Mouse (Mus musculus) lung, embryonic 15.5 days (tissue): Measurements from ENCODE around the gene Pnp2. TPM values are rescaled to one million over a fixed set of nuclear protein-coding genes. Genes with fewer than 3 reads are reported as not detected.

Source experiments
- ATAC-seq: fragments of 200-750 bp; cut with Nextera tagmentation; 2 replicates; pipeline ENCODE4 v1.8.0; 2017; ENCODE audit warnings: moderate number of reproducible peaks, borderline replicate concordance; ENCODE audit not compliant: low FRiP score, low TSS enrichment; ENCODE audit errors: extremely low read depth
- H3K27ac ChIP-seq: fragments of 300-500 bp; sonication (generic); 2 replicates; pipeline ENCODE4 v1.5.1; 2015; ENCODE audit warnings: moderate library complexity, mild to moderate bottlenecking, inconsistent platforms
- H3K27me3 ChIP-seq: fragments of 300-500 bp; sonication (generic); 2 replicates; pipeline ENCODE4 v1.6.1; 2015; ENCODE audit warnings: inconsistent platforms
- H3K36me3 ChIP-seq: fragments of 300-500 bp; sonication (generic); 2 replicates; pipeline ENCODE4 v1.6.1; 2015; ENCODE audit warnings: inconsistent platforms
- H3K4me1 ChIP-seq: fragments of 300-500 bp; sonication (generic); 2 replicates; pipeline ENCODE4 v1.6.1; 2015; ENCODE audit warnings: inconsistent platforms
- H3K4me2 ChIP-seq: fragments of 300-500 bp; sonication (generic); 2 replicates; pipeline ENCODE4 v1.6.1; 2015; ENCODE audit warnings: inconsistent platforms, mild to moderate bottlenecking, moderate library complexity
- H3K4me3 ChIP-seq: fragments of 300-500 bp; sonication (generic); 2 replicates; pipeline ENCODE4 v1.5.1; 2015; ENCODE audit warnings: mild to moderate bottlenecking, inconsistent platforms
- H3K9ac ChIP-seq: fragments of 300-500 bp; sonication (generic); 2 replicates; pipeline ENCODE4 v1.6.1; 2015; ENCODE audit warnings: inconsistent platforms
- H3K9me3 ChIP-seq: fragments of 300-500 bp; sonication (generic); 2 replicates; pipeline ENCODE4 v1.6.1; 2016; ENCODE audit warnings: inconsistent platforms
- WGBS: fragments of 180-500 bp; shearing (Covaris S2); methylation state at CpG from one replicate; pipeline ENCODE4 v1.1.7; 2015; 5-methylcytosine and 5-hydroxymethylcytosine counted together
- polyA plus RNA-seq: library from polyadenylated mRNA; unstranded; fragments of >200 nt; fragmentation: Nextera tagmentation; extraction: Ambion mirVana; gene quantifications from 2 replicates; pipeline ENCODE4 v1.2.1, GENCODE M21; 2015

Pnp2 gene
- polyA plus RNA-seq, 1 experiment from 2014 or later, result 0.76 TPM

DNA sequence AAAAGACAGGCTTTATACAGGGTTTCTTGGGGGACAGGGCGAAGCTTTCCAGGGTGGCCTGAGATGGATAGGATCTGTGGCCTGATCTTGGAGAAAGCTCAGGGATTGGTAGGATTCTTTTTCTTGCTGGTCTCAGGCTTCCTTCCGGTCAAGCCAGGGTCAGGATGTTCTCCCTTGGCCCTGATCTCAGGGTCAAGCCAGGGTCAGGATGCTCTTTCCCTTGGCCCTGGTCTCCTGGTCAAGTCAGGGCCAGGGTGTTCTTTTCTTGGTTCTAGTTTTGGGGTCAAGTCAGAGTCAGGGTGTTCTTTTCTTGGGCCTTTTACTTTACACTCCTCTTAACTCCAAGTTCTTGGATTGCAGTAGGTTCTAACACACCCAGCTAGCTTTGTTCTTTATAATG, 31.9 kb downstream of the Pnp2 start:
- Histone ChIP-seq H3K27ac (no peak overlapping the region), H3K4me2 (no peak overlapping the region), H3K9ac (no peak overlapping the region), H3K4me3 (no peak overlapping the region), H3K36me3 (no peaks in the 10 kb centered on the region), H3K27me3 (no peaks in the 10 kb centered on the region), H3K9me3 (no peaks in the 10 kb centered on the region), H3K4me1 (no peaks in the 10 kb centered on the region)
- no peak for ATAC-seq
- 84% methylated on average over 2 of the region's 2 CpGs for WGBS

DNA sequence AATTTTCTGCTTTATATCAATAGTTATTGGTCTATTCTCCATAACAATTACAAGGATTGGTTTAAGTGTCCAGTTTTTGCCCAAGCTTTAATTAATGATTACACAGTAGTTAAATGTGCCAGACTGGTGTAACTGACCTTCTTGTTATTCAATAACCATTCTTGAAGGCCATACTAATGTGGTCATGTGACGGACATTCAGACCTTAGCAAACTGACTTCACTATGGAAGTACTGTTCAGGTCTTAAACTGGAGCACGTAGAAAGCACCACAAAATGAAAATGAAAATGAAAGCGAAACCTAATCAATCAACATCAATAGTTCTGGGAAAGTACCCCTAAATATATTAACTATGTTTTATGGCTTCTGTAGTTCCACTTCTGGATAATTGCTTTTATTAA, 35.2 kb downstream of the Pnp2 start:
- WGBS, result 75% methylated on average over 3 of the region's 3 CpGs
- no peak overlapping the region for H3K4me3 ChIP-seq
- no peaks in the 10 kb centered on the region for H3K4me1 ChIP-seq
- no peaks in the 10 kb centered on the region for H3K27me3 ChIP-seq
- H3K27ac ChIP-seq, result no peak overlapping the region
- H3K36me3 ChIP-seq, result no peaks in the 10 kb centered on the region
- no peak for ATAC-seq
- no peak overlapping the region for H3K4me2 ChIP-seq
- no peaks in the 10 kb centered on the region for H3K9me3 ChIP-seq
- no peak overlapping the region for H3K9ac ChIP-seq

DNA sequence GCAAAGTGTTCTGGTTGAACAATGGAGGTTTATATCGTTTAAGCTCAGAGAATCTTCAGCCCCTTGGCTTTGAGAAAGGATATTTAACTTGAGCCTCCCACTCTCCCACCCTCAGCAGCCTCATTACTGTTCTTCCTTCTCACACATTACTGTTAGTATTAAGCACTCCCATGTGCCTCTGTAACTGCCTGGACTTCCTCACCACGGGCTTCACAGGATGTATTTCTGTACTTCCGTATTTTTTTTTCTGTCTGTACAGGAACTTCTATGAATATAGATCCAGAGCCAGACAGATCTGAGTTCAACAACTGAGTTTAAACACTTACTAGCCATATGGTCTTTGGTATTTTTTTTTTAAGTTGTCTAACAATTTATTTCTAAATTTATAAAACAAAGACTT, 41.3 kb downstream of the Pnp2 start:
- no peaks in the 10 kb centered on the region for H3K36me3 ChIP-seq
- no peaks in the 10 kb centered on the region for H3K27me3 ChIP-seq
- ATAC-seq, result no peak
- 49% methylated on average over 3 of the region's 3 CpGs for WGBS
- H3K4me2 ChIP-seq, result no peak overlapping the region
- H3K4me3 ChIP-seq, result no peak overlapping the region
- 0 out of 2 replicates have a peak overlapping the region, but pooled peaks have one; percentile 37 for H3K27ac ChIP-seq
- H3K9ac ChIP-seq, result no peak overlapping the region
- no peaks in the 10 kb centered on the region for H3K9me3 ChIP-seq
- H3K4me1 ChIP-seq, result peaks cover 4% of the 10 kb centered on the region; the same call in 1 of the 2 replicates

DNA sequence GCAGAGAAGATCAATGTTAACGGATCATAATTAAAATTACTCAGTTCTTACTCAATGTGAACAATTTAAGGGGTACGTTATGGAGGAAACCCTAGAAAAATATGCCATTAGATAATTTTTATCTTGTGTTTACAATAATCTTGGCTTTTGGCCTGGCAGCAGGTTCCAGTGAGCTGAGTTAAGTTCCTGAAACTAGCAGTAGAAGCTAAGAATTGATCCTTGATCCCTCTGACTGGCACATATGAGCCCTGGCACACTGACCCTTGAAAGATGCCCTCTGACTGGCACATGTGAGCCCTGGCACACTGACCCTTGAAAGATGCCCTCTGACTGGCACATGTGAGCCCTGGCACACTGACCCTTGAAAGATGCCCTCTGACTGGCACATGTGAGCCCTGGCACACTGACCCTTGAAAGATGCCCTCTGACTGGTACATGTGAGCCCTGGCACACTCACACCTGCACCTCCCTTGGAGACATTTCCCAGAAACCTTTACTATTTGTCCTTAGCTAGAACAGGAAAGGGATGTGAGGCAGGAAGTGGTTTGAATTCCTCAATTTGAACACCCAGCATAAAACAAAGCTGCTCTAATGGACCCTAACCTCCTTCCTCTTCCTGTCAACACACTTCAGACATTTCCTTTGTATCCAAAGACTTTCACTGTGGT, 42.3 kb downstream of the Pnp2 start:
- WGBS, result 43% methylated on average over 2 of the region's 2 CpGs
- no peaks in the 10 kb centered on the region for H3K27me3 ChIP-seq
- no peak overlapping the region for H3K4me3 ChIP-seq
- H3K9ac ChIP-seq, result no peak overlapping the region
- H3K9me3 ChIP-seq, result no peaks in the 10 kb centered on the region
- H3K27ac ChIP-seq, result peak overlapping the region; percentile 56; the same call in 1 of the 2 replicates
- H3K4me2 ChIP-seq, result no peak overlapping the region
- no peaks in the 10 kb centered on the region for H3K36me3 ChIP-seq
- ATAC-seq, result peak; percentile 31; the same call in 1 of the 2 replicates
- peaks cover 4% of the 10 kb centered on the region; the same call in 1 of the 2 replicates for H3K4me1 ChIP-seq

DNA sequence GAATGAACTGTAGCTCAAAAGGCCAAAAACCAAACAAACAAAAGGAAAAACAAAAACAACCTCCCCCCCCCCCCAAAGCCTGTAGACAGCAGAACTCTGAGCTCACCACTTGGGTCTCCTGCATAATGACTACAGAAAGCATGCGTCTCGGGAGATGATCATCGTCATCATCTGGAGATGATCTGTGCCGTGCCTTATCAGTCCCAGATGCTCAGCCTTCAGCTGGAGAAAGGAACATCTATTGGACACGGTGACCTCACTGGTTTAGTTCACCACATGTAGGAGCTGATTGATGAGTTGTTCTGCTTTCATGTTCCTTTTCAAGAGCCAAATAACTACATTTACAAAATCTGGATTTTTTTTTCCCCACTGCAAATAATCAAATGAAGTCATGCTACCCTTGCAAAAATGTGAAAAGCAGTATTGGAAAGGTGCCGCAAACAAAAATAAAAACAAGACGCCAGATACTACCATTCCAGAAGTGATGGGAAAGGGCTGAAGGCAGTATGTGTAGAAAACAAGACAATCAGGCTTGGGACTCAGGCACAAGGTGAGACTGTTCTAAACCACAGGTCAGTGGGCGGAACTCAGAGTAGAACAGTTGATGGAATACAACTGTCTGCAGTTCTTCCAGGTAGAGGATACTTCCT, 51.5 kb downstream of the Pnp2 start, which contains the start of gene Rnase10:
Gene Rnase10, plus strand, starts transcription at position 600 of the 650 bp plus-strand sequence.
- H3K27ac ChIP-seq, result peak within 1 kb of the TSS; percentile 94
- WGBS, result 62% methylated on average over 8 of the region's 8 CpGs
- H3K27me3 ChIP-seq, result no peaks in the 10 kb centered on the region
- no peak for ATAC-seq
- no peaks in the 10 kb centered on the region for H3K9me3 ChIP-seq
- no peak within 1 kb of the TSS for H3K4me3 ChIP-seq
- H3K4me2 ChIP-seq, result no peak within 1 kb of the TSS; the same call in 1 of the 2 replicates
- H3K4me1 ChIP-seq, result peaks cover 12% of the 10 kb centered on the region
- no peak within 1 kb of the TSS for H3K9ac ChIP-seq
- no peaks in the 10 kb centered on the region for H3K36me3 ChIP-seq

DNA sequence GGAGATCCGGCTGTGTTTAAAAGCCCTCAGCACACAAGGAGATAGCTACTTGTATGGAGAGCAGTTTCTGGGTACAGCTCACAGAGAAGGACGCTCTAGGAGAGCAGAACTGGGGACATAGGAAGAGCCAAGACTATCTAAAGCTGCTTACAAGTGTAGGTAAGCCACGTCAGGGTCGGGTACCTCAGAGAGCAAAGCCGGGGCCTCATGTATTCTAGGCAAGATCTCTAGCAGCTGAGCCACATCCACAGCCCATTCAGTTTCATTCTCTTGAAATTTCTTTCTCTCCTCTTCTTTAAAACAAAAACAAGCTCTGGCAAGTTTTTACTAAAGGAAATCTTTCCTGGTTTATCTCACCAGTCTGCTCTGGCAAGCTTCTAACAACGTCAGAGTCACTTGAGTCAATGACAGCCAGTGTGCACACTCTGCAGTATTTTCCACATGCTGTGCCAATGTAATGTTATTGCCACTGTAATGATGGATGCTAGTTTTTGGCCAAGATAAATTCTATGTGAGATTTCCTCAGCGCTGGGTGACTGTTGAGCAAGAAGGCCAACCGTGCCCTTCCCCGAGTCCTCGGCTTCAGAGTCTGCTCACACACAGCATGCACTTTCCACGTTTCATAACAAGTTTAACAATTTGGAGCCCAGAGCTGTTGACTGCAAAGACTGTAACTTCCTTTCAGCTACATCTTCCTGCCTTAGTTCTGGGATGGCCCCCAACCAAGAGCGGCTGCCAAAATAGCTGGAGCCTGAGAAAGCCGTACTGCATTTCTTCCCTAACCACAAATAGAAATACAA, 52.3 kb downstream of the Pnp2 start:
- Histone ChIP-seq H3K4me3 (no peak overlapping the region), H3K36me3 (no peaks in the 10 kb centered on the region), H3K9ac (no peak overlapping the region), H3K9me3 (no peaks in the 10 kb centered on the region), H3K27me3 (no peaks in the 10 kb centered on the region), H3K4me2 (no peak overlapping the region; the same call in 1 of the 2 replicates), H3K4me1 (peaks cover 12% of the 10 kb centered on the region), H3K27ac (peak overlapping the region; percentile 94)
- ATAC-seq, result peak; percentile 94
- WGBS, result 42% methylated on average over 13 of the region's 13 CpGs

DNA sequence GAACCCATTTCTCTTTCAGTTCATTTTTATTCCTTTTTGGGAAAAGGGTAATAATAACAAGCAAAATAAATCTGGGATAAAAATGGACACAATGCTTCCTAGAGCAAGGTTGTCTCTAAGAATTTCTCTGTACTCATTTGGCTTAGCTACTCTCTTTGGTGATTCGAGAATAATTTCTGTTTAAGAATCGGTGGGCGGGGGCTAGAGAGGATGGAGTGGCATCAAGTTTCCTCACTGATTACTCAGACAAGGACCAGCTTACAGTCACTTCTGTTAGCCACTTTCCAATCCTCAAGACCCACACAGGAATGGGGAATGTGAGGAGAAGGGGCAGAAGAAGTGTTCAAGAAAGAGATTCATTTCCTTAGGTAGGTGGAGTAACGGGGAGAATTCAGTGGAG, 53.0 kb downstream of the Pnp2 start:
- H3K4me3 ChIP-seq, result no peak overlapping the region

DNA sequence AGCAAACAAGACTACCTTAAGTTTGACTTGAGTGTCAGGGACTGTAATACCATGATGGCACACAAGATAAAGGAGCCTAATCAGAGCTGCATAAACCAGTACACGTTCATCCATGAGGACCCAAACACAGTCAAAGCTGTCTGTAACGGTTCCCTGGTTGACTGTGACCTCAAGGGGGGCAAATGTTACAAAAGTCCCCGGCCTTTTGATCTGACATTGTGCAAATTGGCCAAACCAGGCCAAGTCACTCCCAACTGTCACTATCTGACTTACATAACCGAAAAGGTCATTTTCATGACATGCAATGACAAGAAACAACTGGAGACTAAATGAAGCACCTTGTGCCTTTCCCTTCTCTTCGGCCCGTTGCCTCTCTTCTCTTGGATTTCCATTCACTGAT, 53.8 kb downstream of the Pnp2 start:
- Histone ChIP-seq H3K9ac (no peak overlapping the region), H3K9me3 (no peaks in the 10 kb centered on the region), H3K36me3 (no peaks in the 10 kb centered on the region), H3K27me3 (no peaks in the 10 kb centered on the region), H3K4me1 (peaks cover 12% of the 10 kb centered on the region), H3K4me2 (no peak overlapping the region), H3K27ac (peak overlapping the region; percentile 94), H3K4me3 (no peak overlapping the region)
- WGBS, result 78% methylated on average over 6 of the region's 6 CpGs
- ATAC-seq, result no peak

More for the DNA sequence above, 53.0 kb downstream of the Pnp2 start:
- Histone ChIP-seq H3K4me1 (peaks cover 12% of the 10 kb centered on the region), H3K9me3 (no peaks in the 10 kb centered on the region), H3K9ac (no peak overlapping the region), H3K4me2 (no peak overlapping the region; the same call in 1 of the 2 replicates), H3K27me3 (no peaks in the 10 kb centered on the region), H3K27ac (peak overlapping the region; percentile 94), H3K36me3 (no peaks in the 10 kb centered on the region)
- 57% methylated on average over 4 of the region's 4 CpGs for WGBS
- ATAC-seq, result no peak

Other genes starting within 250 kb of the Pnp2 start
- not detected in 2 replicates for gene Olfr748, start 248.6 kb upstream of the Pnp2 start, polyA plus RNA-seq
- gene Olfr749, start 210.9 kb upstream of the Pnp2 start, polyA plus RNA-seq, result not detected in 2 replicates
- gene Ttc5, start 170.5 kb upstream of the Pnp2 start, polyA plus RNA-seq, result 69.0 and 74.1 TPM in 2 replicates
- gene Ccnb1ip1, start 148.3 kb upstream of the Pnp2 start, polyA plus RNA-seq, result not detected in 2 replicates
- 60.8 and 61.2 TPM in 2 replicates for gene Parp2, start 148.2 kb upstream of the Pnp2 start, polyA plus RNA-seq
- gene Tep1, start 85.4 kb upstream of the Pnp2 start, polyA plus RNA-seq, result 5.3 and 6.2 TPM in 2 replicates
- gene Klhl33, start 58.5 kb upstream of the Pnp2 start, polyA plus RNA-seq, result 0.36 and 0.50 TPM in 2 replicates
- 174 and 176 TPM in 2 replicates for gene Osgep, start 31.1 kb upstream of the Pnp2 start, polyA plus RNA-seq
- gene Apex1, start 31.0 kb upstream of the Pnp2 start, polyA plus RNA-seq, result 222 and 228 TPM in 2 replicates
- 46.7 and 53.4 TPM in 2 replicates for gene Pip4p1, start 25.1 kb upstream of the Pnp2 start, polyA plus RNA-seq
- gene Pnp, start 24.9 kb upstream of the Pnp2 start, polyA plus RNA-seq, result 68.1 and 69.5 TPM in 2 replicates
- not detected in 2 replicates for gene Gm49342, start 11.5 kb upstream of the Pnp2 start, polyA plus RNA-seq
- 0.25 and 0.28 TPM in 2 replicates for gene Rnase10, start 51.8 kb downstream of the Pnp2 start, polyA plus RNA-seq
- not detected in 2 replicates for gene Rnase9, start 85.9 kb downstream of the Pnp2 start, polyA plus RNA-seq
- not detected in 2 replicates for gene Rnase11, start 94.2 kb downstream of the Pnp2 start, polyA plus RNA-seq
- not detected in 2 replicates for gene Rnase12, start 101.7 kb downstream of the Pnp2 start, polyA plus RNA-seq
- gene Olfr750, start 118.4 kb downstream of the Pnp2 start, polyA plus RNA-seq, result not detected in 2 replicates
- 33.9 and 38.7 TPM in 2 replicates for gene Rnase4, start 135.1 kb downstream of the Pnp2 start, polyA plus RNA-seq
- 7.6 and 7.7 TPM in 2 replicates for gene Ang, start 135.2 kb downstream of the Pnp2 start, polyA plus RNA-seq
- not detected in 2 replicates for gene Eddm3b, start 158.4 kb downstream of the Pnp2 start, polyA plus RNA-seq
- 1.2 and 1.9 TPM in 2 replicates for gene Rnase6, start 167.9 kb downstream of the Pnp2 start, polyA plus RNA-seq
- 0.30 and 0.44 TPM in 2 replicates for gene Rnase1, start 190.8 kb downstream of the Pnp2 start, polyA plus RNA-seq
- not detected in 2 replicates for gene Rnase2b, start 206.3 kb downstream of the Pnp2 start, polyA plus RNA-seq
- not detected in 2 replicates for gene Ang2, start 243.2 kb downstream of the Pnp2 start, polyA plus RNA-seq
- gene Ear14, start 247.4 kb downstream of the Pnp2 start, polyA plus RNA-seq, result not detected in 2 replicates